Mouse (Mus musculus) B cell, adult (primary cell): Measurements from ENCODE around the gene Ubb. TPM values are rescaled to one million over a fixed set of nuclear protein-coding genes. Genes with fewer than 3 reads are reported as not detected.

Experiments
- total RNA-seq: library from RNA; stranded (reverse); gene quantifications from 4 replicates; pipeline ENCODE4 v1.2.4, GENCODE M21; 2023; ENCODE audit not compliant: inconsistent age

Gene Ubb
- 1,224 to 1,294 TPM (median 1,261 TPM) in 4 replicates for total RNA-seq

DNA sequence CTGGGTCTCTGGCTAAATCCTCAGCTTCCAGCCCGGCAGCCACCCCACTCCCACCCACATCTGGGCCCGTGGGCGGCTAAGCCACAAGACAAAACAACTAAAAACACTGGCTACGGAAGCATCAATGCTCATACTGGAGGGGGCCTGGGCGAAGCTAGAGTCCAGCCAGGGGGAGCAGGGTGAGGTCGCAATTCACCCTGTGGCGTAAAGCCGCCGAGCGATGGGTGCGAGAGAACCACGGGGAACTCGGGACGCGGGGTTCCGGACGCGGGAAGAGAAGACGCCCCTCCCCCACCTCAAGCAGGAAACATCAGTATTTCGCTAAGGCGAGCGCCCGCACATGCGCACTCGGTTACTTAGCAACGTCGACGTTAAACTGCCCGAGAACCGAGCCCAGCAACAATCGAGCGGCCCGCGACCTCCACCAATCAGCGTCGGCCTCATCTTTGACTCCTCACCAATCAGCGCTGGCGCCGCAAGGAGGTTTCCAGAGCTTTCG, at the start of gene Ubb:
Gene Ubb, plus strand, starts transcription at position 445 of the 499 bp plus-strand sequence.

DNA sequence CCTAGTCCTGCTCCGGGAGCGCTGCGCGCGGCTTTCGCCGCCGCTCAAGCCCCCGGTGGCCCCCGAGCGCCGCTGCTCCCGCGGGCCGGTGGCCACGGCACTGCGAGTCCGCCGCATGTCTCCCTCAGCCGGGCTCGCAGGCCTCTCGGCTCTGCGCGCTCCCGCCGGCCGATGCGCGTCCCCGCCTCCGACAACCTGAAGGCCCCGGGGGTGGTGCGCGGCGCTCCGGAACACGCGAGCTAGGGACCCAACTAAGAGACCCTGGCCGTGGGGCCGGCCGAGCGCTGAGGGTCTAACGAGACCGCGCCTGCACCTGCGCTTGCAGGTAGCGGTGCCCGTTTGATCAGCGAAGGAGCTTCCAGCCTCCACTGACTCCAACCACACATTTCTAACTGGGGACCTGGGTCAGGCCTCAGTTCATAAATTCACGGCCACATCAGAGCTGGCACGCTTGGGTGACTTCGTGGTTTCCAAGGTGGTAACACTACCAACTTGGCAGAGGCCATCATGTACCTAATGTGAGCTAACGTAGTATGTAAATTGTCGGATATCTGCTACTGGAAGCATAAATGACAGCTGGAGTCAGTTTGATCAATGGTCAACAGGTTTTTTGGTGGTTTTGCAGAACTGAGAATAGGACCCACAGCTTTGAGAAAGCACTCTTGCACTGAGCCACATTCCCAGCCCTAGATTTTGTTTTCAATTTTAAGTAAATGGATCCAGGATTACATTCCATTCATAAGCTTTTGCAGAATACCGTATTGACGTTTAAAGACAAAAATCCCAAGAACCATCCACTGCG, 11.7 kb upstream of the Ubb start, which contains the start of gene Cenpv:
Gene Cenpv, minus strand, starts transcription at position 173 of the 802 bp plus-strand sequence.

DNA sequence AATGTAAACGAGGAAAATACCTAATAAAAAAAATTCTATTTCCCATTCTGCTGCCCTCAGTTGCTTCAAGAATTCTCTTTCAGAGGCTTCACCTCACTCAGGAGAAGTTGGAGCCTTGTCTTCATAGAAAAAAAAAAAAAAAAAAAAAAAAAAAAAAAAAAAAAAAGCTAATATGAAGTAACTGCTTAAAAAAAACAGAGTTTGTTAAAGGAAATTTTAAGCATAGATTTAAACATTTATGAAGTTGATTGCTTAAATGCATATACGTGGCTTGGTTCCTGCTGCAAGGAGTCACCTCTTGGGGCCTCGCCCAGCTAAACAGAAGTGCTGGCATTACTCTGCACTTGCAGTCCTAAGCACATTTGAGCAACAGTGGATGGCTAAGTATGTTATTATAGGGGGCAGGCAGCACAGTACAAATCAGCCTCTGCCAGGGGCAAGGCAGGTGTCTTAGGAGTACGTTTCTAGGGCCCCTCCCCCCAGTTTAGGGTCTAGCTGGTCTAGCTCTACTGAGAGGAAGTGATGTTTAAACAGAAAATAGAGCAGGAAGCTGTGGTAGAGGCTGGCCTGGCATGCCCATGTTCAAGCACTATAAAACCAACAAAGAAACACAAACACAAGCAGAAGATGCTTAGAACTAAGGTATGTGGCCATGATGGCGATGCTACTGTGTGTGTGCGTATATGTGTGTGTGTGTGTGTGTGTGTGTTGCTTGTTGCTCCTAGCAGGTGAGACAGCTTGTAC, 23.2 kb downstream of the Ubb start, which contains the start of gene Trpv2:
Gene Trpv2, plus strand, starts transcription at position 528 of the 744 bp plus-strand sequence.

Other genes starting within 250 kb of the Ubb start
- gene Pigl, start 92.7 kb upstream of the Ubb start, total RNA-seq: 6.5 to 10.3 TPM (median 7.4 TPM) in 4 replicates
- 287 to 342 TPM (median 318 TPM) in 4 replicates for gene Ncor1, start 92.6 kb upstream of the Ubb start, total RNA-seq
- 0.81 to 4.4 TPM (median 2.4 TPM) in 4 replicates for gene Cenpv, start 11.9 kb upstream of the Ubb start, total RNA-seq
- gene Trpv2, start 23.3 kb downstream of the Ubb start, total RNA-seq: 44.5 to 51.4 TPM (median 46.3 TPM) in 4 replicates
- 3.7 to 8.2 TPM (median 5.9 TPM) in 4 replicates for gene Lrrc75a, start 97.4 kb downstream of the Ubb start, total RNA-seq
- gene Mmgt2, start 97.5 kb downstream of the Ubb start, total RNA-seq: 21.1 to 28.3 TPM (median 27.1 TPM) in 4 replicates
- gene Zfp287, start 180.7 kb downstream of the Ubb start, total RNA-seq: 4.6 to 9.0 TPM (median 5.8 TPM) in 4 replicates
- gene Gm10428, start 201.9 kb downstream of the Ubb start, total RNA-seq: not detected in 4 replicates
- gene Zfp286, start 238.3 kb downstream of the Ubb start, total RNA-seq: 0.81 to 1.9 TPM (median 1.3 TPM) in 4 replicates